In genomic region chr10:56406386-56407130, GRCm38 (mm10) we compare ENCODE assay signal across 20 mouse cellular contexts. TPM values are rescaled to one million over a fixed set of nuclear protein-coding genes. Genes with fewer than 3 reads are reported as not detected.
DNase-seq lines count a peak whose midpoint lies in the region; ATAC-seq and TF ChIP-seq lines count a peak whose summit lies in the region.
"Had no signal": no experiment of that assay in that cellular context is flagged by ENCODE, and none has a peak within 500 bp of the region (broad histone marks: within the 10 kb centered on the region; RNA-seq: fewer than 3 reads in every experiment).

No protein-coding gene starts in this region.

- TF ChIP-seq EP300 in liver, embryonic 14.5 days (IDR thresholded peaks at IDR 0.05; ENCODE audit: low read depth), result no peak

- no peak overlapping the region for H3K27ac ChIP-seq in liver, embryonic 14.5 days
- H3K27ac ChIP-seq in ES-E14 (ENCODE audit: insufficient read depth, low read depth, low read length, poor library complexity, severe bottlenecking), result no peak overlapping the region
- H3K27ac ChIP-seq: hindbrain, embryonic 14.5 days; limb, embryonic 13.5 days; macrophage had no signal

- H3K4me3 ChIP-seq in liver, embryonic 14.5 days (ENCODE audit: insufficient read depth in 1 of 2, low read depth in 2 of 2, low read length in 2 of 2), result no peak overlapping the region
- no peak overlapping the region for H3K4me3 ChIP-seq in ES-E14 (ENCODE audit: insufficient read depth in 1 of 2, low read depth in 1 of 2, low read length in 2 of 2, poor library complexity in 1 of 2, severe bottlenecking in 1 of 2)
- H3K4me3 ChIP-seq: limb, embryonic 13.5 days had no signal

- no peak overlapping the region for H3K9ac ChIP-seq in liver, embryonic 14.5 days (replicated peaks)
- no peak overlapping the region for H3K9ac ChIP-seq in ES-E14 (ENCODE audit: insufficient read depth, low read depth, low read length, poor library complexity, severe bottlenecking)
- H3K9ac ChIP-seq: hindbrain, embryonic 14.5 days; limb, embryonic 13.5 days; liver, postnatal 0 days had no signal

- no peak for ATAC-seq in liver, embryonic 14.5 days (ENCODE audit: insufficient read depth)
- ATAC-seq in megakaryocyte progenitor cell, adult 5-6 weeks (replicated peaks; ENCODE audit: poor library complexity), result peak; percentile 87
- ATAC-seq: intestine, embryonic 16.5 days; liver, postnatal 0 days; midbrain, embryonic 16.5 days had no signal

- no peaks in the 10 kb centered on the region for H3K9me3 ChIP-seq in liver, embryonic 14.5 days (ENCODE audit: control insufficient read depth, low read length)
- no peaks in the 10 kb centered on the region for H3K9me3 ChIP-seq in ES-E14 (ENCODE audit: control insufficient read depth, insufficient read depth, low read depth, low read length)
- H3K9me3 ChIP-seq: limb, embryonic 13.5 days had no signal

- no peaks in the 10 kb centered on the region for H3K36me3 ChIP-seq in liver, embryonic 14.5 days (replicated peaks; ENCODE audit: control insufficient read depth, insufficient read depth, low read depth)
- H3K36me3 ChIP-seq in ES-E14 (ENCODE audit: control insufficient read depth, insufficient read depth, low read length, poor library complexity, severe bottlenecking), result no peaks in the 10 kb centered on the region
- H3K36me3 ChIP-seq: limb, embryonic 13.5 days had no signal

- no peaks in the 10 kb centered on the region for H3K27me3 ChIP-seq in liver, embryonic 14.5 days (ENCODE audit: control insufficient read depth, insufficient read depth, low read length)
- H3K27me3 ChIP-seq: limb, embryonic 13.5 days had no signal

- no peak overlapping the region for H3K4me2 ChIP-seq in liver, embryonic 14.5 days (ENCODE audit: low read depth)
- H3K4me2 ChIP-seq: hindbrain, embryonic 14.5 days; limb, embryonic 13.5 days had no signal

- TF ChIP-seq CTCF in liver, embryonic 14.5 days (IDR thresholded peaks at IDR 0.05; ENCODE audit: low read depth), result peak; percentile 25; the same call in 1 of the 2 replicates
- TF ChIP-seq CTCF in brain, embryonic 14.5 days (IDR thresholded peaks at IDR 0.05; ENCODE audit: borderline replicate concordance, extremely low read depth, insufficient read depth, insufficient read length), result peak; percentile 12; the same call in 1 of the 2 replicates

- in situ Hi-C loops in ES-E14 (cut with MboI; ENCODE audit: low sequenced_read_pairs in 2 of 2, unreplicated experiment in 2 of 2), result no loop called here

- H3K4me1 ChIP-seq in liver, embryonic 14.5 days (replicated peaks; ENCODE audit: control insufficient read depth in 2 of 2, insufficient read depth in 2 of 2, low read length in 1 of 2), result no peaks in the 10 kb centered on the region
- H3K4me1 ChIP-seq in ES-E14 (ENCODE audit: control insufficient read depth in 2 of 2, insufficient read depth in 2 of 2, low read length in 2 of 2, poor library complexity in 1 of 2), result peaks cover 0 to 3% of the 10 kb centered on the region in 2 experiments; a peak in 2 of 4 replicates
- H3K4me1 ChIP-seq: limb, embryonic 13.5 days had no signal

- TF ChIP-seq POLR2A in brain, embryonic 14.5 days (IDR thresholded peaks at IDR 0.05; ENCODE audit: borderline replicate concordance, extremely low read depth, insufficient read depth, insufficient read length, poor library complexity, severe bottlenecking), result no peak

- intact Hi-C loops in heart, postnatal 10 days (cut with DNase I), result no loop called here

- DNase-seq in liver, embryonic 14.5 days (ENCODE audit: low read depth in 3 of 3, low spot score in 3 of 3), result no peak
- no peak for DNase-seq in liver
- peak; percentile 57 for DNase-seq in ES-E14 (ENCODE audit: low read depth, low spot score)
- no peak for DNase-seq in brain, embryonic 14.5 days (ENCODE audit: low read depth)
- no peak for DNase-seq in thymus, postnatal 36 days
- no peak for DNase-seq in adrenal gland, adult 8-10 months
- DNase-seq in heart, postnatal 10 days, result no peak
- DNase-seq: cerebellum, adult 11-12 months; cerebellum, postnatal 25 days; gastrocnemius, postnatal 10 days; heart, postnatal 14 days; kidney, postnatal 14 days; liver, postnatal 0 days; thymus, adult 18-20 months had no signal

- 60% methylated on average over 6 of the region's 6 CpGs for WGBS in liver, embryonic 14.5 days (ENCODE audit: insufficient replicate concordance)

TF ChIP-seq in ES-E14, 5 proteins besides CTCF, POLR2A, EP300 and RAD21:
- TF ChIP-seq ZC3H11A (IDR thresholded peaks at IDR 0.05; ENCODE audit: borderline replicate concordance, low read depth, low read length), result no peak
- TF ChIP-seq HCFC1 (IDR thresholded peaks at IDR 0.05; ENCODE audit: borderline replicate concordance, insufficient read depth, low read length), result no peak
- TF ChIP-seq CHD2 (IDR thresholded peaks at IDR 0.05; ENCODE audit: low read depth, low read length), result no peak
- TF ChIP-seq ZNF384 (IDR thresholded peaks at IDR 0.05; ENCODE audit: low read depth, low read length), result no peak

RNA-seq across cellular contexts. Expression of gene Gja1, which starts 29.4 kb away (rescaled TPM):
- 1.0 and 1.6 TPM in 2 replicates for polyA plus RNA-seq in liver, embryonic 14.5 days (2012; rRNA removed)
- 4.5 TPM in 2 replicates for polyA plus RNA-seq in liver, embryonic 14.5 days (2014; fragmentation: Nextera tagmentation; extraction: Ambion mirVana)
- total RNA-seq in ES-E14 (2012; rRNA removed), result 156 and 171 TPM in 2 replicates
- 18.0 and 36.8 TPM in 2 replicates for polyA plus RNA-seq in brain, embryonic 14.5 days (2012; rRNA removed)
- total RNA-seq in megakaryocyte progenitor cell, adult 5-6 weeks (2015), result 4.8 and 5.4 TPM in 2 replicates
- total RNA-seq in megakaryocyte progenitor cell, adult 5-6 weeks (2017), result 3.2 and 8.7 TPM in 2 replicates
- total RNA-seq in adrenal gland, adult 8-10 months (2022), result 100 to 1,000 TPM in 3 of 4 experiments, 10 to 100 TPM in 1; 75.2 to 356 (median 209) TPM
- total RNA-seq in heart, postnatal 10 days (2021), result 100 to 1,000 TPM; 368 to 724 TPM

Comparison
In these comparisons a context has a peak if more than half of its experiments do, and no peak if none do; other contexts are left out.
1. RNA of gene Gja1, which starts 29.4 kb away (total RNA-seq): 368 to 724 TPM in heart, postnatal 10 days, 75.2 to 356 TPM in adrenal gland, adult 8-10 months and 156 to 171 TPM in ES-E14; 3.2 to 8.7 TPM in megakaryocyte progenitor cell, adult 5-6 weeks; every median in the first group is over 4 times any median in the second.